Mouse (Mus musculus): ENCODE measurements at regions not wholly inside any gene's neighbourhood (a gene's known extent, or its start where the extent isn't known, plus 50 kb on each side); places are given as distances from the start of the nearest gene placed in this dataset.
A peak's percentile ranks its signal among the peaks of the same experiment; 100 is the strongest.

GRCm38 (mm10) chr7:111420698-111421097, 337.9 kb upstream of the Eif4g2 start:
- no peak for DNase-seq (ENCODE audit: low spot score in 2 of 2)

DNA sequence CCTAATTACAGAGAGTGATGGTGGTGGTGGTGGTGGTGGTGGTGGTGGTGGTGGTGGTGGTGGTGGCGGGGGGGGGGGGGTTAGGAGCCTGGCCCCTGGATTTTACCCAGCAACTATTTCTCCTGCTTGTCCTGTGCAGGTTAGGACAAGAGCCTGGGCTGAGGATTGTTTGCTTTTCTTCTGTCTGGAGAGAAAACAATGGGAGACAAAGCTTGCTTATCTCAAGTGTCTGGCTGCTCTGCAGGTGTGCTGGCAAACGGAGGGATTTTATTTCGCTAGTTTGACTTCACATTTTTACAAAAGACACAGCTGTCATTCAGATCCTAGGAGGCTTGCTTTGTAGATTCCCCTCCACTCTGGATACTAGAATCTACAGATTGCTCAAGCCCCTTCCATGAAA, 334.9 kb upstream of the Eif4g2 start:
- DNase-seq (ENCODE audit: low spot score in 2 of 2), result no peak

GRCm38 (mm10) chr7:111416061-111416460, 333.2 kb upstream of the Eif4g2 start:
- DNase-seq (ENCODE audit: low spot score in 2 of 2), result no peak

GRCm38 (mm10) chr7:111413745-111414144, 330.9 kb upstream of the Eif4g2 start:
- no peak for DNase-seq (ENCODE audit: low spot score in 2 of 2)

- DNase-seq (ENCODE audit: low spot score in 2 of 2), result no peak
Measured at GRCm38 (mm10) chr7:111412957-111413356, 330.1 kb upstream of the Eif4g2 start.

DNA sequence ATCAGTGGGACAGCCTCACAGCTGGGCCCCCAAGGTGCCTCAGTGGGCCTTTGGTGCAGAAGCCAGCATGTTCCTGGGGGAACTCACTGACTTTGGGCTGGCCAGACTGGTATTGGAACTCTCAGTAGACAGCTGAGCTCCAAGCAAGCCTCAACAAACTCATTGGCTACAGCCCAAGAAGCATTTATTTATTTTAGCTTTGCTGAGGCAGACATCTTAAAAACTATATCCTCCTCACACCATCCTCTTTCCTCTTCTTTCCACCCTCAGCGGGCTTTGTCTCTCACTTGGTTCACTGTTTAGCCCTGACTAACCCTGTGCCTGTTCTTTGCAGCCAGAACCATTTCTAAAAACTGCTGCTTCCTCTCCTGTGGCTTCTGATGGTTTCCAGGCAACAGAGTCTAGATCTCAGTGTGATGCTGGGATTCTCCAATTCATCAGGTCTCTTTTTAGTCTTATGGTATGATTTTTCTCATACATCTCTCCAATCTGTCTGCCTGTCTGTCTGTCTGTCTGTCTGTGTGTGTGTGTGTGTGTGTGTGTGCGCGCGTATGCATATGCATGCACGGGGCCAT, 328.6 kb upstream of the Eif4g2 start:
- peak in 1 of 2 experiments; percentile 52 for DNase-seq (ENCODE audit: low spot score in 2 of 2)

- no peak for DNase-seq (ENCODE audit: low spot score in 2 of 2)
Measured at GRCm38 (mm10) chr7:111395972-111396371, 313.1 kb upstream of the Eif4g2 start.

DNA sequence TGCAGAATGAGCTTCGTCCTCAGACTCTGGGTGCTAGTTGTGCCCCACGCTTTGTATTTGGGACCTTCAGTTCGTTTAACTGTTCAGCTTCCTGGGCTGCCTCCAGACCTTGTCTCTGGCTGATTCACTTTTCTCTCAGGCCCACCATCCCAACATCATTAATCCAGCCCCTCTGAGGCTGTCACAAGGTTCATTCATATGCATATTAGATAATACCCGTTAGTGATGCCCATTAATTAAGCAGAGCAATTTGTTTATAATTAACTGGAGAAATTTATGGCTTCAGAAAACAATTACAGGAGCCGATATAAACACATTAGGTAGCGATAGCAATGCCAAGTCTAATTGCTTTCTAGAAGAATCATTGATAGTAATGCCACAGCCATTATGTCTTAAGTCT, 312.3 kb upstream of the Eif4g2 start:
- DNase-seq (ENCODE audit: low spot score in 2 of 2), result no peak

DNA sequence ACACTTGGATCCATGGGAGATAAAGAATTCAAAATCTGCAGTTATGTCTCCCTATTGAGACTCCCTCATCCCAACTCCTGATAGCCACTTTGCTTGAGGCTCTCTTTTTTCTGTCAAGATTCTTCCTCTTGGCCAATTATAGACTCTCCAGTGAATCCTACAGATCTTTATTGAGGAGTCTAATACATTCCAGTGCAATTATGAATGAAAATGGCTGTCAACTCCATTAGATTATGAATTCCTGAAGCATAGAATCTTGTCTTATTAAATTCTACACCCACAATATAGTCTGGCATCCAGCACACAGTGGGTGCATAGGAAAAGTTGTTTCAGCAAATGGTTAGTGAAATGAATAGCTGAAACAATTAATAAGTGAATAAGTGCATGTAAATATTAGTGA, 311.0 kb upstream of the Eif4g2 start:
- DNase-seq (ENCODE audit: low spot score in 2 of 2), result no peak

DNA sequence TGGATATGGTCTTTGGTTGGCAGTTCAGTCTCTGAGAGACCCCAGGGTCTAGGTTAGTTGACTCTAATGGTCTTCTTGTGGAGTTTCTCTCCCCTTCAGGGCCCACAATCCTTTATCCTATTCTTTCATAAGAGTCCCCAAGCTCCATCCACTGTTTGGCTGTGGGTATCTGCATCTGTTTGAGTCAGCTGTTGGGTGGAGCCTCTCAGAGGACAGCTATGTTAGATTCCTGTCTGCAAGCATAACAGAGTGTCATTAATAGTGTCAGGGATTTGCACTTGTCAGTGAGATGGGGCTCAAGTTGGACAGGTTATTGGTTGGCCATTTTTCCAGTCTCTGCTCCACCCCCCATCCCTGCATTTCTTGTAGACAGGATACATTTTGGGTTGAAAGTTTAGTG, 306.9 kb upstream of the Eif4g2 start:
- no peak for DNase-seq (ENCODE audit: low spot score in 2 of 2)

GRCm38 (mm10) chr7:111374534-111374933, 291.7 kb upstream of the Eif4g2 start:
- no peak for DNase-seq (ENCODE audit: low spot score in 2 of 2)

DNA sequence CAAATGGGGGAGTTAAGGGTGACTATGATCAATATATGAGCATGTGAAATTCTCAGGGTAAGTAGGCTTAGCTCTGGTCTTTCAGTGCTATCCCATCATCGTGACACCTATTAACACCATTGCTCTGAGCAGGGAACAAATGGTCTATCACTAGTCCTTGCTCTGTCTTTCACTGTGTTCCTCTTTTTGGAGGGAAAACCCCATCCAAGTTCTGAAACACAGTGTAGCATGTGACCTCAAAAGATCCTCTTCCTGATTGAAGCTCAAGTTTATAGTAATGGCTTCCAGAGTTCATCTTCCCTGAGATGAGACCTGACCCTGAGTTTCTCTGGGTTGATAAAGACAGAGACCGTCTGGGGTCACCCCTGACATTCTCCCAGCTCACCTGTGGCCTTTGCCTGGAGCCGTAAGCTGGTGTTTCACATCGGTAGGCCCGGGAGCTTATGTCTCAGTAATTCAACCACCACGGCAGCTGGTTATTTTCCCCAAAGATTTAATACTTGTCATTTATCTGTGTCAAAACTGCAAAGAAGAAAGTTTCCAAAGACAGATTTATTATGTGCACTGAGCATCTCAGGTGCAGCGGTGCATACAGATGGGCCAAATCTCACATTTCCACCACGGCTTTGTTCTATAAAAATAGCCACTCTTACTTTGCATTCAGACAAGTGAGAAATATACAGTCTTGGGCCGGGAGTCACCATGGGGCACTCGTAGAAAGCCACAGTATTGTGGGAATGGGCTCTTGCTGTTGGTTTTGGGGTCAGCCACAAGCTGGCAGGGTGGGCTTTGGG, 290.7 kb upstream of the Eif4g2 start:
- no peak for DNase-seq (ENCODE audit: low spot score in 2 of 2)

DNA sequence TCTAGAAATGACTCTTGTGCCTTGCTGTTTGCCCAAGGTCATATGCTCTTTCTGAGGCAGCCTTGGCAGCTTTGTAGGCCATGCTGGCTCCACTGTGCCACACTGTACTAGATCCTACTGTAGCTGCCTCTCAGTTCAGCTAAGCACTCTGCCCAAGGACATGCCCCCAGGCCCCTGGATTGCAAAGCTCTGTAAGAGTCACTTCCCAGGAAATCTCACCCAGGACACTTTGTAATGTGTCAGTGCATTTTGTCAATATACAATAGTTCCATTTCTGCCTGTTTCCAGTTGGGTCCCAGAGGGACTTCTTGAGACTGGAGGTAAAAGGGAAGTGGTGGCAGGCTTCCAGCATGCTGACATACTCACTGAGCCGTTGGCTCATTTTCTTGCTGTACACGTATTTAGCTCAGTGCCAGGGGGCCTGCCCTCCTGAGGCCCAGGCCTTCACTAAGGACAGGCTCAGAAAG, 287.6 kb upstream of the Eif4g2 start:
- no peak for DNase-seq (ENCODE audit: low spot score in 2 of 2)

DNA sequence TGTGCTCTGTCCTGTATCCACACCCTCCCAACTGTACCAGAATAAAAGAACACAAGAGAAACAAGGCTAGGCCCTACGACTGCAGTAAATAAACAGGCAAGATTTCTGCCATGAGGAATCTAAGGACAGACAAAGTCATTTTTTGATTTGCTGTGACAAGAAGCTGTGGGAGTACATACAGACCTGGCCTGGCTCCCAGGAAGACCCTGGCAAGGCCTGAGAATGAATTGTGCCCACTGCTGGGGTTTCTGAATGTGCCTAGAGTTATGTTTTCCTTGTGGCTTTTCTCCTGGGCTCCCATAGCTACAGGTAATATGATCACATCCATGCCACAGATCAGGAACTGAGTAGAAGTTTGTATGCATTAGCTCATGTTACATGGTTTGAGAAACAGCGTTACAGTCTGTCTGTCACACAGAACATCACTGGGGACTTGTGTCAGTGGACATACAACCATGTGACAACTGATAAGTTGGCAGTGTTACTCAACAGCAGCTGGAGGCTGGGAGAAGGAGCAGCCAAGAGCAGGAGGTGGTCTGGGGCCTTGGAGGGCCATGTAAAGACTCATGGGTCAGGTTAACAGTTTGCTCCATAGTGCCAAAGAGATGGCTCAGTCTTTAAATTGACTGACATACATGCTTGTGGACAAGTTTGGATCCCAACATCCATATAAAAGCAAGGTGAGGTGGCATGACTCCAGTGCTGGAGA, 285.6 kb upstream of the Eif4g2 start:
- DNase-seq (ENCODE audit: low spot score in 2 of 2), result no peak

DNA sequence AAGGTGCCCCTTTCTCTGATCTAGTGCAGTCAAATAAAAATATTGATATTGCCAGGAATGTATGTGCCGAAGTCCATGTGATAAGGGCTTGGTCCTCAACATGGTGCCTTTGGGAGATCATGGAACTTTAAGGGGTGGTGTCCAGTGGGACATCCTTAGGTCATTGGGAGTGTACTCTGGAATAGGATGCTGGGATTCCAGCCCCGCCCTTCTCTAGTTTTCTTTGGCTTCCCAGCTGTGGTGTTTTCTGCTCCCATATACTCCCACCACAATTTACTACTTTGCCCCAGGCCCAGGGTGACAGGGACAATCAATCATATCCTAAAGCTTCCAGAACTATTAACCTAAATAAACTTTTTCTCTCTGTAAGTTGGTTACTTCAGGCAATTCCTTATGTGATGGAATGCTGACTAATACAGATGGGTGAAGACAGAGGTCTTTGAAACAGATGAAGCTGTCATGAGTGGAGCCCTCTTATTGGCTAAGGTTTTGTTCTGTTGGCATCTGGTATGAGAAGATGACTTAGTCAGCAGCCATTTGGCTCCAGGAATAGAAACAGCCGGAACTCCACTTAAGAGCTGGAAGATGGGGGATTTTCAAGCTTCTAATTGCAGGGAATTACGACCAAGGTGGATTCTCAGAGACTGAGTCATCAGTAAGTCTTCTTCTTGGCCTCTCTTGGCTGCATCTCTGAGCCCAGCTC, 284.3 kb upstream of the Eif4g2 start:
- no peak for DNase-seq (ENCODE audit: low spot score in 2 of 2)

- no peak for DNase-seq (ENCODE audit: low spot score in 2 of 2)
Measured at GRCm38 (mm10) chr7:111365384-111365783, 282.6 kb upstream of the Eif4g2 start.

DNA sequence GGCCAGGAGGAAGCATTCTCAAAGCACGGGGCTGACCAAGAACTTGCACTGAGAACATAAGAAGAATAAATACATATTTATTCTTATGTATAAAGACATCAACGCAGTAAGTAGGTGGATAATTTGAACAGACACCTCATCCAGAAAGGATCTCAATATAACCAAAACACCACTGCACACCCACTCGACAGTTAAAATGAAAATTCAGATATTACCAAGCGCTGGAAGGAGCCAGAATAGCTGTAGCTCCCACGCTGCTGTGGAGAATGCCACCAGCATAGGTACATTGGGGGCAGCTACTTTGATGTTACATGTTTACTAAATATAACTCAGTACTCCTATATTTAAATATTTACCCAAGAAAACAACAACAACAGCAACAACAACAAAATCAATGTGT, 280.4 kb upstream of the Eif4g2 start:
- DNase-seq (ENCODE audit: low spot score in 2 of 2), result no peak

GRCm38 (mm10) chr7:111362646-111363045, 279.8 kb upstream of the Eif4g2 start:
- DNase-seq (ENCODE audit: low spot score in 2 of 2), result no peak

- no peak for DNase-seq (ENCODE audit: low spot score in 2 of 2)
Measured at GRCm38 (mm10) chr7:111355088-111355656, 272.3 kb upstream of the Eif4g2 start.

DNA sequence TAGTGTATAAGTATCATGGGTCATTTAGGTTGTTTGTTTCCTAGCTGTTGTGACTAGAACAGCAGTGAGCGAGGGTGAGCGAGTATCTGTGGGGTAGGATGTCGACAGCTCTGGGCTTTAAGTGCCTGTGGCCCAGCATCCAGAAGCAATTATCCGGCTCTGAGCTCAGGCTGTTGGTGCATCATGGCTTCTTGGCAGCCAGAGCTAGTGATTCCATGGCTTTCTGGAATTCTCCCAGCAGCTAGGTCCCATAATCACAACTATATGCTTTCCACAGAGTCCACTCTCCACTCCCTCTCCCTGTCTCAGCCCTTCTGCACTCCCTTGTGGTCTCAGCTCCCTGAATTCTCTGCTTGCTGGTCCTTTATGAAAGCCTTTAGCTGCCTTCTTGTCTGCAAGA, 271.2 kb upstream of the Eif4g2 start:
- no peak for DNase-seq (ENCODE audit: low spot score in 2 of 2)

DNA sequence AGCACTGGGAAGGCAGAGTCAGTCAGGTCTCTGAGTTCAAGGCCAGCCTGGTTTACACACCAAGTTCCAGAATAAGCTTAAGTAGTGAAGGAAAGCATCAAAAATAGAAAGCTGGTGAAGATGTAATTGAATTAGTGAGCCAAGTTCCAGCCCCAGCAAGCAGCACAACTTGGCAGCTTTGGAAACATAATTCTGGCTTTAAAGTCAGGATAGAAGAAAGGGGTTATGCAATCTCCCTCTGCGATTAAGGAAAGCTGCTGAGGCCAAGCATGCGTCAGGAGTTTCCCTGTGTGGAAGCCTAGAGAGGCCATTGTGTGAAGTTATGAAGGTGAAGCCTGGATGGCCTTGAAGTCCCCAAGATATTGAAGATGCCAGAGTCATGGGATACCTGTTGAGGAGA, 269.3 kb upstream of the Eif4g2 start:
- DNase-seq (ENCODE audit: low spot score in 2 of 2), result no peak
